Mouse (Mus musculus) forebrain, embryonic 15.5 days (tissue): ENCODE data around the gene Gnl3l. TPM values are rescaled to one million over a fixed set of nuclear protein-coding genes. Genes with fewer than 3 reads are reported as not detected.
A peak's percentile ranks its signal among the peaks of the same experiment; 100 is the strongest.

Experiments used
- ATAC-seq: fragments of 200-750 bp; cut with Nextera tagmentation; replicated peaks from 2 replicates; pipeline ENCODE4 v1.8.0; 2017; ENCODE audit warnings: mild to moderate bottlenecking, moderate TSS enrichment, moderate library complexity
- H3K27ac ChIP-seq: fragments of 300-500 bp; sonication (generic); replicated peaks from 2 replicates; pipeline ENCODE4 v1.5.1; 2015; ENCODE audit warnings: mild to moderate bottlenecking, inconsistent platforms
- H3K27me3 ChIP-seq: fragments of 300-500 bp; sonication (generic); 2 replicates; pipeline ENCODE4 v1.6.1; 2015; ENCODE audit warnings: inconsistent platforms
- H3K36me3 ChIP-seq: fragments of 300-500 bp; sonication (generic); 2 replicates; pipeline ENCODE4 v1.6.1; 2015; ENCODE audit warnings: mild to moderate bottlenecking, inconsistent platforms
- H3K4me1 ChIP-seq: fragments of 300-500 bp; sonication (generic); 2 replicates; pipeline ENCODE4 v1.6.1; 2015; ENCODE audit warnings: inconsistent platforms
- H3K4me2 ChIP-seq: fragments of 300-500 bp; sonication (generic); replicated peaks from 2 replicates; pipeline ENCODE4 v1.6.1; 2015; ENCODE audit warnings: mild to moderate bottlenecking, inconsistent platforms
- H3K4me3 ChIP-seq: fragments of 300-500 bp; sonication (generic); 2 replicates; pipeline ENCODE4 v1.5.1; 2015; ENCODE audit warnings: mild to moderate bottlenecking, inconsistent platforms
- H3K9ac ChIP-seq: fragments of 300-500 bp; sonication (generic); replicated peaks from 2 replicates; pipeline ENCODE4 v1.6.1; 2015; ENCODE audit warnings: mild to moderate bottlenecking, inconsistent platforms
- H3K9me3 ChIP-seq: fragments of 300-500 bp; sonication (generic); 2 replicates; pipeline ENCODE4 v1.6.1; 2016; ENCODE audit warnings: inconsistent platforms
- WGBS: fragments of 180-500 bp; shearing (Covaris S2); methylation state at CpG from one replicate; pipeline ENCODE4 v1.1.7; 2015; ENCODE audit warnings: mixed read lengths; 5-methylcytosine and 5-hydroxymethylcytosine counted together
- polyA plus RNA-seq: library from polyadenylated mRNA; unstranded; fragments of >200 nt; fragmentation: Nextera tagmentation; extraction: Ambion mirVana; gene quantifications from 2 replicates; pipeline ENCODE4 v1.2.1, GENCODE M21; 2015

Gene Gnl3l
- polyA plus RNA-seq, 1 experiment from 2014 or later: 59.6 TPM

GRCm38 (mm10) chrX:151045850-151046249 lies 28.7 kb upstream of the Gnl3l start, which contains the start of gene Fgd1:
Gene Fgd1, plus strand, starts transcription at chrX:151046150.
- Histone ChIP-seq H3K4me3 (peak within 1 kb of the TSS; percentile 71), H3K27me3 (no peaks in the 10 kb centered on the region), H3K9ac (peak within 1 kb of the TSS; percentile 87), H3K4me2 (peak within 1 kb of the TSS; percentile 53), H3K27ac (peak within 1 kb of the TSS; percentile 95), H3K36me3 (no peaks in the 10 kb centered on the region), H3K4me1 (peaks cover 26% of the 10 kb centered on the region), H3K9me3 (no peaks in the 10 kb centered on the region)
- WGBS: 95% methylated on average over 8 of the region's 8 CpGs
- no peak for ATAC-seq

DNA sequence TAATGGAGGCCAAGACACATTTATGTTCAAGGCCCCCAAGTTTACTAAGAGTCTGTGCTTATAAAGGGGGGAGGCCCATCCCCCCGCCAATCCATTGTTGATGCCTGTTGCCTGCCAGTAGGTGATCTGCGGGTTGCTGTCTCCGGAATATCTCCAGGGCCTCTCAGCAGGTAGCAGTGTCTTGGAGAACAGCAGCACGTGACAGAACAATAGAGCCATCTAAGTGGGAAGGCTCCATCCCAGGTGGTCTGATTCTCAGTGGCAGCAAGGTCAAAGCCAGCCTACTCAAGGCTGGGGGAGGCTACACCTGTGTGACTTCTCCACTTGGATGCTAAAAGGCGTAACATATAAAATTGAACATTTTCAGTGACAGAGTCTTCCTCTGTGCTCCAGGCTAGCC lies 24.1 kb upstream of the Gnl3l start:
- no peak for ATAC-seq
- Histone ChIP-seq H3K36me3 (no peaks in the 10 kb centered on the region), H3K27me3 (no peaks in the 10 kb centered on the region), H3K4me1 (peaks cover 1% of the 10 kb centered on the region; the same call in 1 of the 2 replicates), H3K27ac (no peak overlapping the region), H3K9me3 (no peaks in the 10 kb centered on the region), H3K9ac (no peak overlapping the region), H3K4me3 (no peak overlapping the region), H3K4me2 (no peak overlapping the region)
- 42% methylated on average over 5 of the region's 5 CpGs for WGBS

- no peaks in the 10 kb centered on the region for H3K9me3 ChIP-seq
- no peak overlapping the region for H3K9ac ChIP-seq
- no peaks in the 10 kb centered on the region for H3K36me3 ChIP-seq
- no peaks in the 10 kb centered on the region for H3K4me1 ChIP-seq
- H3K4me3 ChIP-seq: no peak overlapping the region
- no peaks in the 10 kb centered on the region for H3K27me3 ChIP-seq
- H3K4me2 ChIP-seq: no peak overlapping the region
- no peak for ATAC-seq
- WGBS: 83% methylated on average over 3 of the region's 3 CpGs
- H3K27ac ChIP-seq: no peak overlapping the region
Measured at GRCm38 (mm10) chrX:151031400-151031799, 14.3 kb upstream of the Gnl3l start.

DNA sequence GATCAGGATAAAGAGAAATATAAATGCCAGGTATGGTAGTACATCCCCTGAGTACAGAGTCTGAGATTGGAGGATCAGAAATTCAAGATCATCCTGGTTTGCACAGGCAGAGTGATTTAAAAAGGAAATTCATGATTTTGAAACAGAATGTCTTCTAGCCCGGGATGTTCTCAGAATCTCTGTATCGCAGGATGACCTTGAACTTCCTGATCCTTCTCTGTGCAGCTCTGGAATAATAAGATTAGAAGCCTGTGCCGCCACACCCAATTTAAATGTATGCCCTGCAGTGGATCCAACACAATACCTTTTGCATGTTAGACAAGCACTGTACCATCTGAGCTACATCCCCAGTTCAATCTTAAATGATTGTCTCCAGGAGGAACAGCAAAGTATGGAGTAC lies 1.7 kb upstream of the Gnl3l start:
- H3K36me3 ChIP-seq: no peaks in the 10 kb centered on the region
- H3K27me3 ChIP-seq: no peaks in the 10 kb centered on the region
- H3K4me1 ChIP-seq: peaks cover 9% of the 10 kb centered on the region; the same call in 1 of the 2 replicates
- H3K4me3 ChIP-seq: no peak overlapping the region
- H3K9me3 ChIP-seq: no peaks in the 10 kb centered on the region
- peak overlapping the region; percentile 44 for H3K4me2 ChIP-seq
- no peak overlapping the region for H3K9ac ChIP-seq
- no peak for ATAC-seq
- no peak overlapping the region for H3K27ac ChIP-seq
- WGBS: 89% methylated on average over 3 of the region's 3 CpGs

GRCm38 (mm10) chrX:151017897-151018296 lies 775 bp upstream of the Gnl3l start:
- Histone ChIP-seq H3K9ac (peak overlapping the region; percentile 43), H3K27me3 (no peaks in the 10 kb centered on the region), H3K27ac (peak overlapping the region; percentile 86), H3K4me3 (peak overlapping the region; percentile 51), H3K36me3 (no peaks in the 10 kb centered on the region; the same call in 1 of the 2 replicates), H3K9me3 (no peaks in the 10 kb centered on the region), H3K4me1 (peaks cover 9% of the 10 kb centered on the region; the same call in 1 of the 2 replicates), H3K4me2 (peak overlapping the region; percentile 44)
- no peak for ATAC-seq
- 10% methylated on average over 3 of the region's 3 CpGs for WGBS

DNA sequence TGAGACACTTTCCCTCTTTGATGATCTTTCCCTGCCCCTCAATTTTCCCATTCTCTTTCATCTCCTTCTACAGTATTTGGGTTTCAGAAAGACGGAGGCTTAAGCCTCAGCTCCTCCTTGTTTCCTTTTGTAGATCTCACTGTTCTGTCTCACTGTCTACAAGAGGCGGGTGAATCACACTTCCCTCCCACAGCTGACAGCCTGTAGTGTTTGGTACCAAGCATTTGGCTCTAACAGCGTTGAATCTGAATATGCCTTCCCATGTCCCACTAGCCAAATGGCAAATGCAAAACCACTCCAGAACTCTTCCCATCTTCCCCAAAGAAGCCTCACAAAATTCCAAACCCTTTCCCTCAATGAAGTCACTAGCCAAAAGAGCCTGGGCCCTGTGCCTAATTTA lies 20.3 kb downstream of the Gnl3l start:
- Histone ChIP-seq H3K27ac (no peak overlapping the region), H3K4me2 (no peak overlapping the region), H3K36me3 (peaks cover 15% of the 10 kb centered on the region; the same call in 1 of the 2 replicates), H3K9ac (no peak overlapping the region), H3K4me1 (no peaks in the 10 kb centered on the region), H3K9me3 (no peaks in the 10 kb centered on the region), H3K4me3 (no peak overlapping the region), H3K27me3 (no peaks in the 10 kb centered on the region)
- no peak for ATAC-seq
- WGBS: 92% methylated on average over 3 of the region's 3 CpGs

DNA sequence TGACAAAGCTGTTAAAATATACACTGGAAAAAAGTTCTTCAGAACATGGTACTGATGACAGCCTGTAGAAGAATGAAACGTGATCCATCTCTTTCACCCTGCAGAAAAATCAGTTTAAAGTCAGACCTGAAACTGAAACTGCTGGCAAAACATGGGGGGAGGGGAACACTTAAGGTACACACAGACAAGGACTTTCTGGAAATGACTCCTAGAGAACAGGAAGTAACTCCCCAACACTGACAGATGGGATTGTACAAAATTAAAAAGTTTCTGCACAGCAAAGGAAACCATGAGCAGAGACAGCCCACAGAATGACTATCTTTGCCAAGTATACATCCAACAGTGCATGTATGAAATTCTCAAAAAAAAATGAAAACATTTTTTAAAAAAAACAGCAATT lies 35.5 kb downstream of the Gnl3l start:
- Histone ChIP-seq H3K4me3 (no peak overlapping the region), H3K4me1 (no peaks in the 10 kb centered on the region), H3K9ac (no peak overlapping the region), H3K36me3 (peaks cover 14% of the 10 kb centered on the region), H3K27me3 (no peaks in the 10 kb centered on the region), H3K9me3 (no peaks in the 10 kb centered on the region), H3K27ac (no peak overlapping the region), H3K4me2 (no peak overlapping the region)
- 72% methylated on average over 1 of the region's 1 CpGs for WGBS
- ATAC-seq: no peak

- no peak overlapping the region for H3K9ac ChIP-seq
- H3K27me3 ChIP-seq: no peaks in the 10 kb centered on the region
- H3K4me1 ChIP-seq: no peaks in the 10 kb centered on the region
- no peak overlapping the region for H3K4me2 ChIP-seq
- ATAC-seq: no peak
- no peak overlapping the region for H3K27ac ChIP-seq
- no peak overlapping the region for H3K4me3 ChIP-seq
- H3K36me3 ChIP-seq: no peaks in the 10 kb centered on the region
- WGBS: 62% methylated on average over 5 of the region's 5 CpGs
- H3K9me3 ChIP-seq: no peaks in the 10 kb centered on the region
Measured at GRCm38 (mm10) chrX:150975424-150975823, 41.7 kb downstream of the Gnl3l start.

- no peak overlapping the region for H3K9ac ChIP-seq
- no peaks in the 10 kb centered on the region for H3K27me3 ChIP-seq
- H3K27ac ChIP-seq: no peak overlapping the region
- no peak overlapping the region for H3K4me3 ChIP-seq
- H3K4me2 ChIP-seq: no peak overlapping the region
- 33% methylated on average over 2 of the region's 2 CpGs for WGBS
- H3K4me1 ChIP-seq: no peaks in the 10 kb centered on the region
- ATAC-seq: no peak
- H3K36me3 ChIP-seq: no peaks in the 10 kb centered on the region
- no peaks in the 10 kb centered on the region for H3K9me3 ChIP-seq
Measured at GRCm38 (mm10) chrX:150963027-150963426, 54.1 kb downstream of the Gnl3l start.

GRCm38 (mm10) chrX:150960702-150961101 lies 56.4 kb downstream of the Gnl3l start:
- no peaks in the 10 kb centered on the region for H3K27me3 ChIP-seq
- H3K4me1 ChIP-seq: no peaks in the 10 kb centered on the region
- H3K36me3 ChIP-seq: no peaks in the 10 kb centered on the region
- no peak for ATAC-seq
- no peaks in the 10 kb centered on the region for H3K9me3 ChIP-seq
- no peak overlapping the region for H3K9ac ChIP-seq
- WGBS: 61% methylated on average over 5 of the region's 5 CpGs
- no peak overlapping the region for H3K27ac ChIP-seq
- no peak overlapping the region for H3K4me2 ChIP-seq
- no peak overlapping the region for H3K4me3 ChIP-seq

GRCm38 (mm10) chrX:150956522-150957300 lies 60.4 kb downstream of the Gnl3l start:
- H3K9me3 ChIP-seq: no peaks in the 10 kb centered on the region
- no peaks in the 10 kb centered on the region for H3K36me3 ChIP-seq
- 0 out of 2 replicates have a peak overlapping the region, but pooled peaks have one; percentile 15 for H3K9ac ChIP-seq
- H3K4me2 ChIP-seq: peak overlapping the region; percentile 46
- no peaks in the 10 kb centered on the region for H3K4me1 ChIP-seq
- peak overlapping the region; percentile 40 for H3K4me3 ChIP-seq
- ATAC-seq: peak; percentile 96
- WGBS: 15% methylated on average over 23 of the region's 25 CpGs
- H3K27ac ChIP-seq: peak overlapping the region; percentile 50
- H3K27me3 ChIP-seq: no peaks in the 10 kb centered on the region

DNA sequence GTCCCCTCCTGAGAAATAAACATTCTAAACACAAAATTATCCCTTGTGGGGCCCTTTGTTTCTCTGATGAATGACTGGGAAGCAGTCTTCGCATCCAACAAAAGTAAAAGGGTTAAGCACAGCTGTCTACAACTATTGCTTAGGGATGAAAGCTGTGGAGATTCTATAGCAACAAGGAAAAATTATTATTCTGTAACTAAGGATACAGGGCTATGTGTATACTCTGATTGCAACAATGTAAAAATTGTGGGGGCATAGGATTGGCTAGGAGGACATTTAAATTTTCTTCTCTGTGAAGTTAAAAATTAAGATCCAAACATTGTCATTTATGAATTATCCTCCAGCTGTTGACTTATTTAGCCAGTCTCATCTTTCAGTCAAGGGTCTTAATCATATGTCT lies 61.1 kb downstream of the Gnl3l start:
- Histone ChIP-seq H3K9ac (no peak overlapping the region), H3K4me3 (peak overlapping the region; percentile 40; the same call in 1 of the 2 replicates), H3K27me3 (no peaks in the 10 kb centered on the region), H3K4me1 (no peaks in the 10 kb centered on the region), H3K9me3 (no peaks in the 10 kb centered on the region), H3K27ac (peak overlapping the region; percentile 50; the same call in 1 of the 2 replicates), H3K36me3 (no peaks in the 10 kb centered on the region), H3K4me2 (peak overlapping the region; percentile 46)
- ATAC-seq: no peak; the same call in 1 of the 2 replicates
- 62% methylated on average over 1 of the region's 1 CpGs for WGBS
